Mouse (Mus musculus) testis, adult 2 months (tissue): ENCODE data around the gene Ap1s1. TPM values are rescaled to one million over a fixed set of nuclear protein-coding genes. Genes with fewer than 3 reads are reported as not detected.

Experiments
- H3K27ac ChIP-seq: fragments of 200-500 bp; 2 replicates; pipeline ENCODE4 v1.5.1; 2012; ENCODE audit warnings: low read depth, low read length; ENCODE audit not compliant: control insufficient read depth, insufficient read depth
- H3K27me3 ChIP-seq: fragments of 200-500 bp; 2 replicates; pipeline ENCODE4 v1.6.1; 2012; ENCODE audit warnings: mild to moderate bottlenecking, low read length, moderate library complexity; ENCODE audit not compliant: control insufficient read depth, insufficient read depth
- H3K36me3 ChIP-seq: fragments of 200-500 bp; 2 replicates; pipeline ENCODE4 v1.6.1; 2012; ENCODE audit warnings: mild to moderate bottlenecking, low read length; ENCODE audit not compliant: control insufficient read depth, insufficient read depth
- H3K4me1 ChIP-seq: fragments of 200-500 bp; 2 replicates; pipeline ENCODE4 v1.6.1; 2012; ENCODE audit warnings: low read length; ENCODE audit not compliant: control insufficient read depth, insufficient read depth
- H3K4me3 ChIP-seq: fragments of 200-500 bp; 2 replicates; pipeline ENCODE4 v1.5.1; 2012; ENCODE audit warnings: low read depth, mild to moderate bottlenecking, low read length, moderate library complexity, mixed read lengths; ENCODE audit not compliant: control insufficient read depth
- CTCF ChIP-seq: fragments of 200-500 bp; IDR thresholded peaks from 2 replicates; pipeline ENCODE4 v1.5.1; 2012; ENCODE audit warnings: low read depth, mild to moderate bottlenecking, inconsistent platforms, low read length, moderate library complexity; ENCODE audit not compliant: control insufficient read depth, insufficient read depth, insufficient replicate concordance
- POLR2A ChIP-seq: fragments of 200-500 bp; IDR thresholded peaks from 2 replicates; pipeline ENCODE4 v1.6.1; 2012; ENCODE audit warnings: low read depth, mild to moderate bottlenecking, inconsistent platforms, low read length, moderate library complexity; ENCODE audit not compliant: control insufficient read depth
- polyA plus RNA-seq: library from polyadenylated mRNA; depleted of rRNA; stranded (reverse); fragments of >200 nt; gene quantifications from 2 replicates; pipeline ENCODE4 v1.2.3, GENCODE M21; 2012

Ap1s1 gene
- polyA plus RNA-seq, 1 experiment = 16.6 TPM

GRCm38 (mm10) chr5:137029643-137030415 lies 16.1 kb downstream of the Ap1s1 start:
- 0 out of 2 replicates have a peak, but pooled peaks cover 2% of the 10 kb centered on the region for H3K27me3 ChIP-seq
- no peak overlapping the region for H3K27ac ChIP-seq
- TF ChIP-seq CTCF (no peak), POLR2A (no peak)
- peaks cover 39% of the 10 kb centered on the region for H3K4me1 ChIP-seq
- peak overlapping the region; percentile 21 for H3K4me3 ChIP-seq
- no peaks in the 10 kb centered on the region for H3K36me3 ChIP-seq

- TF ChIP-seq POLR2A = no peak
- no peak for TF ChIP-seq CTCF
- Histone ChIP-seq H3K36me3 (no peaks in the 10 kb centered on the region), H3K27ac (no peak overlapping the region), H3K27me3 (0 out of 2 replicates have a peak, but pooled peaks cover 2% of the 10 kb centered on the region), H3K4me3 (no peak overlapping the region), H3K4me1 (peaks cover 39% of the 10 kb centered on the region)
These were observed 16.7 kb downstream of the Ap1s1 start for GRCm38 (mm10) chr5:137029273-137029585.

GRCm38 (mm10) chr5:137028561-137029272 lies 17.2 kb downstream of the Ap1s1 start:
- 0 out of 2 replicates have a peak, but pooled peaks cover 2% of the 10 kb centered on the region for H3K27me3 ChIP-seq
- H3K4me1 ChIP-seq = peaks cover 39% of the 10 kb centered on the region
- no peak overlapping the region for H3K27ac ChIP-seq
- TF ChIP-seq POLR2A (no peak), CTCF (no peak)
- no peaks in the 10 kb centered on the region for H3K36me3 ChIP-seq
- H3K4me3 ChIP-seq = no peak overlapping the region

GRCm38 (mm10) chr5:137026092-137026491 lies 19.8 kb downstream of the Ap1s1 start, which contains the start of gene Vgf:
Vgf (plus strand) TSS chr5:137026392.
- Histone ChIP-seq H3K4me1 (peaks cover 23% of the 10 kb centered on the region), H3K36me3 (no peaks in the 10 kb centered on the region), H3K27ac (no peak within 1 kb of the TSS), H3K4me3 (peak within 1 kb of the TSS; percentile 14), H3K27me3 (0 out of 2 replicates have a peak, but pooled peaks cover 2% of the 10 kb centered on the region)
- no peak for TF ChIP-seq CTCF
- no peak for TF ChIP-seq POLR2A

GRCm38 (mm10) chr5:137025132-137025531 lies 20.8 kb downstream of the Ap1s1 start:
- peaks cover 13% of the 10 kb centered on the region for H3K4me1 ChIP-seq
- H3K36me3 ChIP-seq = no peaks in the 10 kb centered on the region
- no peaks in the 10 kb centered on the region for H3K27me3 ChIP-seq
- peak overlapping the region; percentile 14 for H3K4me3 ChIP-seq
- TF ChIP-seq POLR2A (no peak), CTCF (peak; percentile 99)
- H3K27ac ChIP-seq = no peak overlapping the region

- Histone ChIP-seq H3K27me3 (no peaks in the 10 kb centered on the region), H3K4me3 (peak overlapping the region; percentile 46; the same call in 1 of the 2 replicates), H3K27ac (no peak overlapping the region), H3K4me1 (peaks cover 6% of the 10 kb centered on the region), H3K36me3 (no peaks in the 10 kb centered on the region)
- TF ChIP-seq POLR2A (no peak), CTCF (no peak)
These were observed 21.6 kb downstream of the Ap1s1 start for GRCm38 (mm10) chr5:137024318-137024717.

GRCm38 (mm10) chr5:137015913-137016312 lies 30.0 kb downstream of the Ap1s1 start:
- H3K27me3 ChIP-seq = no peaks in the 10 kb centered on the region

More at GRCm38 (mm10) chr5:137015913-137016312, 30.0 kb downstream of the Ap1s1 start:
- Histone ChIP-seq H3K4me3 (no peak overlapping the region), H3K27ac (no peak overlapping the region), H3K36me3 (no peaks in the 10 kb centered on the region), H3K4me1 (no peaks in the 10 kb centered on the region)
- TF ChIP-seq CTCF (no peak), POLR2A (no peak)
